Mouse (Mus musculus) ES-E14 (cell line): ENCODE results near the gene Dazap2. TPM values are rescaled to one million over a fixed set of nuclear protein-coding genes. Genes with fewer than 3 reads are reported as not detected.

ENCODE experiments used
- DNase-seq: peaks from one replicate; pipeline ENCODE4 v3.0.0-alpha.2; 2013; ENCODE audit warnings: low read depth, low spot score
- H3K27ac ChIP-seq: 2 replicates; pipeline ENCODE4 v1.5.1; 2012; ENCODE audit warnings: low read depth, mild to moderate bottlenecking, low read length, moderate library complexity, mixed read lengths; ENCODE audit not compliant: poor library complexity, insufficient read depth, severe bottlenecking
- H3K36me3 ChIP-seq: 2 replicates; pipeline ENCODE4 v1.6.1; 2012; ENCODE audit warnings: mild to moderate bottlenecking, low read length, moderate library complexity, mixed read lengths; ENCODE audit not compliant: control insufficient read depth, poor library complexity, insufficient read depth, severe bottlenecking
- H3K4me1 ChIP-seq, 2 experiments: fragments of 150-350 bp in 1 of 2; sonication (generic) in 1 of 2; 2 replicates each; pipeline ENCODE4 v1.6.1; 2012; ENCODE audit warnings: low read length in 2 of 2, mild to moderate bottlenecking in 1 of 2, mixed read lengths in 1 of 2; ENCODE audit not compliant: control insufficient read depth in 2 of 2, insufficient read depth in 2 of 2, poor library complexity in 1 of 2
- H3K4me3 ChIP-seq, 2 experiments: fragments of 150-350 bp in 1 of 2; sonication (generic) in 1 of 2; 2 replicates each; pipeline ENCODE4 v1.5.1; 2012; ENCODE audit warnings: low read length in 2 of 2, low read depth in 1 of 2, mild to moderate bottlenecking in 1 of 2, mixed read lengths in 1 of 2; ENCODE audit not compliant: insufficient read depth in 1 of 2, poor library complexity in 1 of 2, severe bottlenecking in 1 of 2
- H3K9ac ChIP-seq: 2 replicates; pipeline ENCODE4 v1.6.1; 2012; ENCODE audit warnings: low read depth, mild to moderate bottlenecking, low read length, mixed read lengths; ENCODE audit not compliant: poor library complexity, insufficient read depth, severe bottlenecking
- H3K9me3 ChIP-seq: fragments of 150-350 bp; sonication (generic); 2 replicates; pipeline ENCODE4 v1.6.1; 2012; ENCODE audit warnings: low read depth, mild to moderate bottlenecking, low read length; ENCODE audit not compliant: control insufficient read depth, insufficient read depth
- CHD2 ChIP-seq: IDR thresholded peaks from 2 replicates; pipeline ENCODE4 v1.6.1; 2014; ENCODE audit warnings: mild to moderate bottlenecking, low read depth, low read length, inconsistent platforms
- HCFC1 ChIP-seq: IDR thresholded peaks from 2 replicates; pipeline ENCODE4 v1.6.1; 2012; ENCODE audit warnings: low read length, inconsistent platforms, borderline replicate concordance; ENCODE audit not compliant: insufficient read depth
- MAFK ChIP-seq: IDR thresholded peaks from 2 replicates; pipeline ENCODE4 v1.6.1; 2014; ENCODE audit warnings: mild to moderate bottlenecking, low read depth, low read length, inconsistent platforms; ENCODE audit not compliant: insufficient read depth
- ZC3H11A ChIP-seq: IDR thresholded peaks from 2 replicates; pipeline ENCODE4 v1.6.1; 2012; ENCODE audit warnings: low read depth, mild to moderate bottlenecking, inconsistent platforms, low read length, borderline replicate concordance
- ZNF384 ChIP-seq: IDR thresholded peaks from 2 replicates; pipeline ENCODE4 v1.6.1; 2012; ENCODE audit warnings: low read depth, low read length, inconsistent platforms
- in situ Hi-C, 2 experiments: fragments of 600-800 bp; cut with MboI; formaldehyde crosslinking; loops; one replicate each; pipeline ENCODE4 v1.15.1; 2025; ENCODE audit warnings: low sequenced_read_pairs in 2 of 2, inconsistent platforms in 1 of 2; ENCODE audit not compliant: unreplicated experiment in 2 of 2
- total RNA-seq: library from RNA; depleted of rRNA; stranded (reverse); fragments of 300-350 nt; gene quantifications from 2 replicates; pipeline ENCODE4 v1.2.3, GENCODE M21; 2012; rRNA removed

The Dazap2 gene
- total RNA-seq: 13.5 and 27.6 TPM in 2 replicates

GRCm38 (mm10) chr15:100614996-100615824 lies at the start of gene Dazap2:
Gene Dazap2, plus strand, starts transcription at chr15:100615349.
- TF ChIP-seq HCFC1 (peak; percentile 45), MAFK (0 out of 2 replicates have a peak, but pooled peaks have one; percentile 54), ZC3H11A (no peak)
- Histone ChIP-seq H3K9ac (peak within 1 kb of the TSS; percentile 92), H3K4me3 (peak within 1 kb of the TSS; percentile 83 to 90), H3K4me1 (peaks cover 2 to 5% of the 10 kb centered on the region in 2 experiments), H3K36me3 (peaks cover 21% of the 10 kb centered on the region), H3K9me3 (no peaks in the 10 kb centered on the region), H3K27ac (peak within 1 kb of the TSS; percentile 93)
- peak; percentile 96 for DNase-seq
- in situ Hi-C loops: no loop called here

GRCm38 (mm10) chr15:100566531-100566930 lies 48.6 kb upstream of the Dazap2 start:
- H3K4me3 ChIP-seq: no peak overlapping the region
- no peak for TF ChIP-seq ZC3H11A
- TF ChIP-seq CHD2: no peak
- no peak for TF ChIP-seq MAFK
- no peak for TF ChIP-seq HCFC1
- TF ChIP-seq ZNF384: no peak
- in situ Hi-C loops: no loop called here

DNA sequence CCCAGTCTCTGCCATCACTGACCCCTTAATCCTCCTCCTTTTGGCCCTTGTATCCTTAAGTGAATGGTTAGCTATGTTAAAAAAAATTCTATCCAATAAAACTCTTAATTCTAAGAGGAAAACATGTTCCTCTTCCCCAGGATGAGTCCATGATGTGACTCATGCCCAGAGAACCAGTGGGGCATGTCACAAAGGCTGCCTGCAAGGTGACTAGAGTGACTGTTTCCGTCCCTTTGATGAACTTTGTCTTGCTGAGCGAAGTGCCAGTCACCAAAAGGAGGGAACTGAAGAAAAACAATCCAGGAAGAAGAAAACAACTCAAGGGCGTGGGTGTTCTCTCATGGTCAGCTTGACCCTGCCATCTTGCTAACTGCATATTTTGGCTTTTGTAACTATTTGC lies 45.9 kb upstream of the Dazap2 start:
- DNase-seq: no peak
- TF ChIP-seq ZNF384 (no peak), MAFK (0 out of 2 replicates have a peak, but pooled peaks have one; percentile 33), HCFC1 (no peak), CHD2 (no peak)
- Histone ChIP-seq H3K9ac (no peak overlapping the region), H3K36me3 (no peaks in the 10 kb centered on the region), H3K4me3 (no peak overlapping the region), H3K27ac (no peak overlapping the region), H3K4me1 (no peaks in the 10 kb centered on the region), H3K9me3 (no peaks in the 10 kb centered on the region)
- in situ Hi-C loops: no loop called here

More at GRCm38 (mm10) chr15:100566531-100566930, 48.6 kb upstream of the Dazap2 start:
- H3K4me1 ChIP-seq: no peaks in the 10 kb centered on the region
- H3K36me3 ChIP-seq: no peaks in the 10 kb centered on the region
- H3K9me3 ChIP-seq: no peaks in the 10 kb centered on the region
- no peak for DNase-seq
- H3K9ac ChIP-seq: no peak overlapping the region
- no peak overlapping the region for H3K27ac ChIP-seq

GRCm38 (mm10) chr15:100573946-100574345 lies 41.2 kb upstream of the Dazap2 start:
- TF ChIP-seq CHD2 (no peak), MAFK (no peak), ZNF384 (no peak), HCFC1 (no peak), ZC3H11A (no peak)
- Histone ChIP-seq H3K4me3 (no peak overlapping the region), H3K9ac (no peak overlapping the region), H3K36me3 (peaks cover 5% of the 10 kb centered on the region; the same call in 1 of the 2 replicates), H3K27ac (no peak overlapping the region), H3K9me3 (no peaks in the 10 kb centered on the region), H3K4me1 (peaks cover 0 to 4% of the 10 kb centered on the region in 2 experiments; a peak in 2 of 4 replicates)
- no peak for DNase-seq
- in situ Hi-C loops: no loop called here
